Mouse (Mus musculus) adrenal gland, postnatal 10 days (tissue): ENCODE data around the gene Efhc1. TPM values are rescaled to one million over a fixed set of nuclear protein-coding genes. Genes with fewer than 3 reads are reported as not detected.

Source experiments
- DNase-seq: peaks from one replicate; pipeline ENCODE4 v3.0.0; 2021; ENCODE audit warnings: mixed read lengths
- total RNA-seq, 2 experiments: library from RNA; stranded (reverse); gene quantifications; 2 replicates each; pipeline ENCODE4 v1.2.3; 2021

Efhc1 gene
- total RNA-seq, 2 experiments from 2014 or later: 1.5 to 3.2 TPM

- DNase-seq: no peak
Observed at GRCm38 (mm10) chr1:21007941-21008701, 56.7 kb downstream of the Efhc1 start.

DNA sequence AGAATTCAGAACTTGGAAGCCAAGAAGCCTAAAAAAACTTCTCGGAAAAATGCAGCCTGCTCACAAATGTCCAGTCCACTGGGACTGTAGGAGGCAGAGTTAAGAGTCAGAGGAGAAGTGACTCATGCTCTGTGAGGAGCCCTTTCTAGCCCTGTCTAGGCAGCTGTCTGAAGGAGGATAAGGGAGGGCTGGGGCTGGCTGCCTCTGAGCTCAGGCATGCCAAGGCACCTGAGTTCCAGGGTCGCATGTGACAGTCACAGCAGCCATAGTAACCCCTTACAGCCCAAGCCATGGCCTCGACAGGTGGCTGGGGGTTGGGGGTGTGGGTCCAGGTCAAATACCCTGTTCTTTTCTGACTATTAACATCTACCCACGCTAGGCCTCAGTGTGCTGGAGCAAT is 57.5 kb downstream of the Efhc1 start:
- DNase-seq: peak; percentile 56

DNA sequence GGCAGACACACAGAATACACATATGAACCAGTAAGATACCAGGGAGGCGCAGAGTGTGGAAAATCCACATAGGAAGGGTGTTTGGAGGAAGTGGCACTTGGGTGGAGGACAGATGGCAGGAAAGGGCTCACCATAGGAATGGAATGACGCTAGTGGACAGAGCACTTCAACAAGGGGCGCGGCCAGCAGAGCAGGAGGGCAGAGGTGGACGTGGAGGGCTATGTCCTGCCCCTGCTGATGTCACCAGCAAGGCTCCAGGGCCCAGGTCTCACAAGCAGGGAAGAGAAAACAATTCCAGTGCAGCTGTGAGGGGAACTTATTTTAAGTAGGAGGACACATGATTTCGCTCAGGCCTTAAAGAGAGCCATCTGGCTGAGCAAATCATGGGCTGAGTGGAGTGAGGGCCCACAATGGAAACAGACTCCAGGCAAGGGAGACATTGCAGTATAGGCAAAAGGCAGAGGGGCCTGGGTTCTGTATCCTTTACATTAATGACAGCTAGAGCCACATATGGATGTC is 58.9 kb downstream of the Efhc1 start:
- DNase-seq: no peak

- peak; percentile 84 for DNase-seq
Observed at GRCm38 (mm10) chr1:21014463-21014862, 63.0 kb downstream of the Efhc1 start.

- DNase-seq: no peak
Observed at GRCm38 (mm10) chr1:21023101-21023500, 71.7 kb downstream of the Efhc1 start.

GRCm38 (mm10) chr1:21025203-21025602 is 73.8 kb downstream of the Efhc1 start:
- no peak for DNase-seq

GRCm38 (mm10) chr1:21026534-21026933 is 75.1 kb downstream of the Efhc1 start:
- DNase-seq: no peak

DNA sequence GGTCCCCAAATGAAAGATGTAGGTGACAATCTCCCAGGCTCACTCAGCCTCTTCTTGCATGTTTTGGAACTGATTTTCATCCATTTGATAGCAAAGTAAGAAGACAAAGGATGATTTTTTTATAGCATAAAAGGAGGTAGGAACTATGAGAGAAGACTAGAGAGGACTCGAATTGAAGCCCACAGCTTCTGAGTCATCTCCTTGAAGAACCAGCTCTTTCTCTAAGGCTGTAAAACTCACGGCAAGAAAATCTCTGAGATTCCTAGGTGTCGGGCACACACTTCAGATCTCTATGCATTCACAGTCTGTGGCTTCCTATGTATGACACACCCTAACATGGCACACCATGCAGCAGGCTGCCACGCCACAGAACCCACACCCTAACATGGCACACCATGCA is 77.6 kb downstream of the Efhc1 start:
- no peak for DNase-seq

DNA sequence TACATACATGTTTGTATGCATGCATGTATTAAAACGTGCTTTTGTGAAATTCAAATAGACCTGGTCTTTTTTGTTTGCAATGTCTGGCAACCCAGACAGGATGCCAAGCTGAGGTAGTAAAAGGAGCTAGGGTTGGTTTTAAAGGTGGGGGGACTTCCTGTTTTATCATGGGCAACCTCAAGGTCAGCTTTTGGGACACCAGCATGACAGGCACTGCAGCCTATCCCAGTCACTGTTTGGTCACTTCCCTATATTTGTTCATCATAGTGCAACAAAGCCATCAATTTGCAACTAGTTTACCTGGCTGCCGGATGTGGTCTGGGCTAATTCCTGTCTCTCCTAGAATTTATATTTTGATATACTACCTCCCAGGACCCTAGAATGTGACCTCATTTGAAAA is 80.2 kb downstream of the Efhc1 start:
- DNase-seq: no peak

GRCm38 (mm10) chr1:21033065-21033791 is 81.8 kb downstream of the Efhc1 start:
- no peak for DNase-seq

DNA sequence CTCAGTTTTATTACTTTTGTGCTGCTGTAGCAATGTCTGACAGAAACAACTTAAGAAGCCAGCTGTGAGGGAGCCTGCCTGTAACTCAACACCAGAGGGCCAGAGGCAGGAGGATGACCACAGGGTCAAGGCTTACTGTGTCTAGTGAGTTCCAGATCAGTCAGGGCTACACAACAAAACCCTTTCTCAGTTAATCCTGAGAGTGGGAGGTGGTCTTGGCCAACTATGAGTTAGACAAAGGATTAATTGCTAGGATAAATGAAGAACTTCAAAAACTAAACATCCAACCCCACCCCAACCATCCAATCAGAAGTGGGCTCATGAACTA is 82.3 kb downstream of the Efhc1 start:
- no peak for DNase-seq

- DNase-seq: no peak
Observed at GRCm38 (mm10) chr1:21035878-21036277, 84.5 kb downstream of the Efhc1 start.

DNA sequence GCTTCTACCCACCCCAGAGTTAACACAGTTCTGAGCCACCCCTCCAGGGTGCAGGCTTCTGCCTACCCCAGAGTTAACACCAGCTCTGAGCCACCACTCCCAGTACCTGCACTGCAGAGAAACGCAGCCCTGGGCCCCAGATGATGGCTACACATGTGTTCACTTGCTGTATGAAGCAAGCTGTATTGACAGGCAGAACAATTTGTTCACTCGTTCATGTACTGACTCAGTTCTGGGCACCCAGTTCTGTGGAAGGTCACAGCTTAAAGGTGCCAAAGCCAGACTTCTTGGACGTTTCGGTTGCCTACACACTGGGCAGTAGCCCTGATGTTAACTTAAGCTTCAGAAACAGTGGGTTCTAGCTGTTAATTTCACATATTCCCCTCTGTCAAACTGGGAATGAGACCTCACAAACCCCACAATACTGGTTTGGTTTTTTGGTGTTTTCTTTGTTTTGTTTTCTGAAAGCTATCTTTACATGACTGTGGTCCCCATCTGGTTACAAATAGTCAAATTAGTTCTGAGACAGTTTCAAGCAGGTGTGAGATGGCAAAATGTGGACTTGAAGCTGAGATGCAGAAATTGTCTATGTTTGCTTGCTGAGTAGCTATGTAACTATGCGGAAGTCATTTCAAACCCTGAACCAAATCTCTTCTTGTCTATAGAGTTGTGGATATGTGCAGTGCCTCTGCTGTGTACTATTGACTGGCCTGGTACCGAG is 86.6 kb downstream of the Efhc1 start:
- no peak for DNase-seq

DNA sequence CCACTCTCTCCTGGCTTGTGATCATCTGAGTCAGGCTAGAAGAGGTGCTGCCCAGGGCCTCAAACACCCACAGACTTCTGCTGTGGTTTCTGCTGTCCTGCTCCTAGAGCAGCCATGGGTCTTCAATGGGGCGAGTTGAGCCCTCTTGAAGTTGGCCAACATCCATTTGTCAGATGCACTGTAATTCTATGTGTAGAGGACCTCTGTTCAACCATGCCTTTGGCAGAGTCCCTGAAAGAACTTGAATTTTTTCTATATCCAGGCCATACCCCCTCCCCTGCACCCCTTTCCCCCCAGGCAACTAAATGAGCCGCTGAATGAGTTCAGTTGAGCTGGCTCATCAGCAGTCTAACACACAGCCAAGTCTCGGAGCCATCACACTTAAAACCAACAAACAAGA is 88.1 kb downstream of the Efhc1 start:
- no peak for DNase-seq

DNA sequence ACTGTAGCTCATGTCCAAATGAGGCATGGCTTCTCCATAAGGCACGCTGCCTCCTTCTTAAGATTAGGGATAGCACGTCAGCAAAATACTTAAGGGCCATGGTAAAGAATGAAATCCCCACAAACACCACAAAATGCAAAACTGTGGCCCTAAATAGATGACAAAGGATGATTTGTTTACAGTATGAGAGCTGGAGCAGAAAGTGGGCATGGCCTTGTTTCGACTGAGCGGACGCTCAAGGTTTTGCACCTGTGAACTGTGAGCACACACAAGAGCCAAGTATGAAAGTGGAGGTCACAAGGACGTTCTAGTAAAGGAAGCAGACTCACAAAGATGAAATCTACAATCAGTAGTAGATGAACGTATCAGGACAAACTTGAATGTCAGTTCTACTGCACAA is 88.7 kb downstream of the Efhc1 start:
- DNase-seq: no peak

Other genes starting within 250 kb of the Efhc1 start
- not detected for gene Il17a, start 220.7 kb upstream of the Efhc1 start, total RNA-seq
- not detected for gene Il17f, start 161.0 kb upstream of the Efhc1 start, total RNA-seq
- gene Mcm3, start 131.3 kb upstream of the Efhc1 start, total RNA-seq: 10 to 100 TPM; 40.3 to 54.6 TPM
- gene Paqr8, start 61.0 kb upstream of the Efhc1 start, total RNA-seq: 10 to 100 TPM; 20.7 to 22.4 TPM
- gene Tram2, start 127.6 kb downstream of the Efhc1 start, total RNA-seq: 10 to 100 TPM in 1 of 2 experiments, 1 to 10 TPM in 1; 9.4 to 10.9 TPM